Mouse (Mus musculus): ENCODE data around the gene Atat1.

Atat1 gene

GRCm38 (mm10) chr17:35873774-35874519, 35.9 kb downstream of the Atat1 start:
- DNase-seq (ENCODE audit: low spot score in 2 of 2): peak in 1 of 2 experiments; percentile 85

GRCm38 (mm10) chr17:35870884-35871696, 38.8 kb downstream of the Atat1 start:
- DNase-seq (ENCODE audit: low spot score in 2 of 2): no peak

- peak in 1 of 2 experiments; percentile 31 for DNase-seq (ENCODE audit: low spot score in 2 of 2)
These were observed 39.6 kb downstream of the Atat1 start for GRCm38 (mm10) chr17:35870151-35870883.

GRCm38 (mm10) chr17:35869346-35870067, 40.4 kb downstream of the Atat1 start:
- DNase-seq (ENCODE audit: low spot score in 2 of 2): no peak

- no peak for DNase-seq (ENCODE audit: low spot score in 2 of 2)
These were observed 40.9 kb downstream of the Atat1 start for GRCm38 (mm10) chr17:35868961-35869345.

- DNase-seq (ENCODE audit: low spot score in 2 of 2): no peak
These were observed 41.6 kb downstream of the Atat1 start for GRCm38 (mm10) chr17:35868165-35868820.

GRCm38 (mm10) chr17:35866911-35867890, 42.7 kb downstream of the Atat1 start:
- DNase-seq (ENCODE audit: low spot score in 2 of 2): no peak

GRCm38 (mm10) chr17:35866281-35866831, 43.5 kb downstream of the Atat1 start:
- DNase-seq (ENCODE audit: low spot score in 2 of 2): no peak

- DNase-seq (ENCODE audit: low spot score in 2 of 2): no peak
These were observed 44.2 kb downstream of the Atat1 start, which contains the start of gene Ppp1r18 for GRCm38 (mm10) chr17:35865481-35866280. Ppp1r18 (plus strand) TSS chr17:35865593.

GRCm38 (mm10) chr17:35864832-35865353, 45.0 kb downstream of the Atat1 start:
- DNase-seq (ENCODE audit: low spot score in 2 of 2): no peak

GRCm38 (mm10) chr17:35861198-35861857, 48.5 kb downstream of the Atat1 start, which contains the start of gene Nrm:
Nrm (plus strand) TSS chr17:35861318.
- peak in 1 of 2 experiments; percentile 86 for DNase-seq (ENCODE audit: low spot score in 2 of 2)

GRCm38 (mm10) chr17:35860831-35861197, 49.1 kb downstream of the Atat1 start:
- no peak for DNase-seq (ENCODE audit: low spot score in 2 of 2)

GRCm38 (mm10) chr17:35859835-35860234, 50.0 kb downstream of the Atat1 start:
- DNase-seq (ENCODE audit: low spot score in 2 of 2): no peak

- no peak for DNase-seq (ENCODE audit: low spot score in 2 of 2)
These were observed 50.5 kb downstream of the Atat1 start for GRCm38 (mm10) chr17:35859371-35859770.

- no peak for DNase-seq (ENCODE audit: low spot score in 2 of 2)
These were observed 58.9 kb downstream of the Atat1 start for GRCm38 (mm10) chr17:35850974-35851373.

GRCm38 (mm10) chr17:35848112-35848511, 61.8 kb downstream of the Atat1 start:
- peak in 1 of 2 experiments; percentile 65 for DNase-seq (ENCODE audit: low spot score in 2 of 2)

Data from left cerebral cortex, adult 9 months (tissue).